Mouse (Mus musculus) E14TG2a.4 (cell line): ENCODE data around the gene Mtch1.

Source experiments
- CTCF ChIP-seq: conservative IDR thresholded peaks from 2 replicates; pipeline ENCODE4 v1.5.1; 2014; ENCODE audit warnings: low read length
- NANOG ChIP-seq: IDR thresholded peaks from 2 replicates; pipeline ENCODE4 v1.6.1; 2014; ENCODE audit warnings: borderline replicate concordance, low read length, mixed read lengths
- POU5F1 ChIP-seq: IDR thresholded peaks from 2 replicates; pipeline ENCODE4 v1.6.1; 2014; ENCODE audit warnings: low read length, borderline replicate concordance

- TF ChIP-seq CTCF (no peak), NANOG (no peak), POU5F1 (no peak)
Measured at GRCm38 (mm10) chr17:29358928-29359327, 11.2 kb upstream of the Mtch1 start.
